Mouse (Mus musculus): ENCODE data around the gene Olfr91.

GRCm38 (mm10) chr17:37075766-37076165 lies 22.3 kb downstream of the Olfr91 start:
- TF ChIP-seq CTCF (IDR thresholded peaks at IDR 0.05; ENCODE audit: borderline replicate concordance, extremely low read depth, insufficient read depth, insufficient read length) = no peak
- no peak for TF ChIP-seq POLR2A (IDR thresholded peaks at IDR 0.05; ENCODE audit: borderline replicate concordance, extremely low read depth, insufficient read depth, insufficient read length, poor library complexity, severe bottlenecking)

Measured in brain, embryonic 14.5 days (tissue).